Mouse (Mus musculus) kidney, postnatal 14 days (tissue): ENCODE measurements around the gene Aldh2.

Experiments
- DNase-seq: peaks from one replicate; pipeline ENCODE4 v3.0.0; 2022; ENCODE audit warnings: mixed read lengths

Aldh2 gene

DNA sequence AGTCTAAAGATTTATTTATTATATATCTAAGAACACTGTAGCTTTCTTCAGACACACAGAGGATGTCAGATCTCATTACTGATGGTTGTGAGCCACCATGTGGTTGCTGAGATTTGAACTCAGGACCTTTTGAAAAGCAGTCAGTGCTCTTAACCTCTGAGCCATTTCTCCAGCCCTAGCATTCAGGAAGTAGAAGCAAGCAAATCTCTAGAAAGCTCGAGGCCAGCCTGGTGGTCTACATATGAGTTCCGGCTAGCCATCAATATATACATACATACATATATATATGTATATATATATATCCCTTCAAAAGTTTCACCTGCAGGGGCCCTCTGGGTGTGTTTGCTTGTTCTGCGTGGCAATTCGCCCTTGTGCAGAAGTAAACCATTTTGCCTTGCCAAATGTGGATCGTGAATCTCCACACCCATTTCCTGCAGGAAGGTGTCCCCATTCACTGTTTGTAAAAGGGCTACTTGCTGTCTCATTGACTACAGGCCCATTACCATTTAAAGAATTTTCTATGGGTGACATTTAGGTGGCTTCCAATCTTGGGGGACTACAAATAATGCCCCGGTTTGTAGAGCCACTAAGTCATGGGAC is 1.2 kb upstream of the Aldh2 start:
- DNase-seq = no peak

DNA sequence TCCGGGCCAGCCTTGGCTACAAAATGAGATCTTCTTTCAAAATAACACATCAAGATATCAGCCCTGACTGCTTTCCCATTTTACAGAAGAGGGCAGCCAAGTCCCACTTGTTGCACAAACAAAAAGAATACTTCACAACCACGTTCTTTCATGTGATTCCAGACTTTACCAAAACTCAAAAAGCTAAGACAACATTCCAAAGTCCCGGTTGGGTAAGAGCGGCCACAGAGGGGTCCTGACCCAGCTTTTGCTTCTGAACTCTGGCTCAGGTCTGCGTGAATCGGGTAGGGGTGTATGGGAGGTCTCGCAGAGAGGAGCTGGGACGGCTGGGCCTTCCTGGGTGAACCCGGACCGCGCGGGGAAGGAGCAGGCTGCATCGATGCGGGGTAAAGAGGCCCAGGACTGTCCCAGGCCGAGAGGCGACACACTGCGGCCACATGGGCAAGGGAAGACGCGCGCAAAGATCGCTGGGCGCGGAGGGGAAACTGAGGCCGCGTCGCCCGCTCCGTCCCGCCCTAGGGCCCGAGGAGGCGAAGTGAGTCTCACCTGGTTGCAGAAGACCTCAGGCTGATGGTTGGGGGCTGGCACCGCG is 712 bp downstream of the Aldh2 start:
- DNase-seq = no peak

GRCm38 (mm10) chr5:121592064-121592815 is 1.4 kb downstream of the Aldh2 start:
- no peak for DNase-seq

GRCm38 (mm10) chr5:121591417-121592063 is 2.1 kb downstream of the Aldh2 start:
- DNase-seq = no peak

DNA sequence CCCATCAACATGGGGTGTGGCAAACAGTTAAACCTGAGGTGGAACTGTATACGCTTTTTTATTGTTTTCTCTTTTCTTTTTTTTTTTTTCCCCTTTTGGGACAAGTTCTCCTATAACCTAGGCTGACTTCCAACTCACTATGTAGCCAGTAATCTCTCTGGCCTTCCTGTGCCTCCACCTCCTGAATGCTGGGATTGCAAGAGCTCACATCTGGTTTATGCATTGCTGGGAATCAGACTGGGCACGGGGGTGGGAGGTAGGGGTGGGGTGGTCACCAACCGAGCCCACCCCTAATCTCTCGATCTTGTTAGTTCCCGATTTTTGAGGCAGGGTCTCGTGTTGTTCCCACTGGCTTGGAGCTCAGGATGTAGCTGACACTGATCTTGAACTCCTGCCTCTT is 3.7 kb downstream of the Aldh2 start:
- no peak for DNase-seq

- peak; percentile 44 for DNase-seq
Measured at GRCm38 (mm10) chr5:121586400-121587039, 7.1 kb downstream of the Aldh2 start.

GRCm38 (mm10) chr5:121585699-121586098 is 7.9 kb downstream of the Aldh2 start:
- no peak for DNase-seq

GRCm38 (mm10) chr5:121585005-121585404 is 8.6 kb downstream of the Aldh2 start:
- no peak for DNase-seq

DNA sequence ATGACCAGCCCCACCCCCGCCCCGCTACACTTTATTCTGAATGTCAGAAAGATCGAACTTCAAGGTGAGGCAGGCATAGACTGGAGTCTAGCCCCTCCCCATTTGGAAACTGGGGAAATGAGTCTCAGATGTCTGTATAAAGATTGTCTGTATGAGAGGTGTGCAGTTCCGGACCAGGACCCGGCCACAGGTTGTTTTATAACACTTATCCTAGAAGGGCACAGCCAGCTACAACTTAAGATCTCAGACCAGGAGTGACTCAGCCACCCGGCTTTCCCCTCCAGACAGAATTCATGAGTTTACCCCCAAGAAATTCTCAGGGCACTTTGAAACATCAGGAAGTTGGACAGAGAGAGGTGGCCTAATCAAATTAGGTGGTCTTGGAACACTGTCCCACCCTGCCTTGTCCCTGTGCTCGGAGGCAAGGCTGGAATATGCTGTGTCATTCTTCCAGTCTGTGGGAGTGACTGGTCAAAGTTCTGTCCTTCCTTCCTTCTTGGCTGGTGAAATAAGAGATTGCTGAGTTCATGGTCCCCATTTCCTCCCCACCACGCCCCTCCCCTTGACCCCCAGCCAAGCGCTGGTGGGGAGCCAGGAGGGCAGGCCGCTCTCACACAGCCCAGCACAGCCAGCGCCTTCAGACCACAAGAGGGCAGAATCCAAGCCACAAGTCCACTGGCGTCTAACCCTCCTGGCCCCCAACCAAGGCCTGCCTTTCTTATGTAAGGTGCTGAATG is 9.7 kb downstream of the Aldh2 start:
- DNase-seq = peak; percentile 97

- DNase-seq = no peak
Measured at GRCm38 (mm10) chr5:121581945-121582344, 11.7 kb downstream of the Aldh2 start.

- no peak for DNase-seq
Measured at GRCm38 (mm10) chr5:121576927-121577488, 16.6 kb downstream of the Aldh2 start.

- DNase-seq = no peak
Measured at GRCm38 (mm10) chr5:121575867-121576266, 17.8 kb downstream of the Aldh2 start.

DNA sequence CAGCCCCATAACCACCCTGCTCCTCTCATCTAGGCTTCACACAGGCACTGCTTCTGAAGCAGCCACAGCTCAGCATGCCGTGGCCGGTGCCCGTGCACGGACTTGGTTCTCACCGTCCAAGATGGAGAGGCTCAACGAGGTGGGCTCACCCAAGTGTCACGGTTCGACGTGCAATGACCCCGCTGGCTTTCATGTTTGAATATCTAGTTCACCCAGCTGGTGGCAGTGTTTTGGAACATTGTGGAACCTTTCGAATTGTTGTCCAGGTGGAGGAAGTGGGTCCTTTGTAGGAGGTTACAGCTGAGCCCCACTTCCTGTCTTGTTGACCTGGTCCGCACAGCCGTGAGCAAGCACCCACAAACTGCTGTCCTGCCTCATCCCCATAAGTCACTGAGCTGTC is 19.5 kb downstream of the Aldh2 start:
- no peak for DNase-seq

DNA sequence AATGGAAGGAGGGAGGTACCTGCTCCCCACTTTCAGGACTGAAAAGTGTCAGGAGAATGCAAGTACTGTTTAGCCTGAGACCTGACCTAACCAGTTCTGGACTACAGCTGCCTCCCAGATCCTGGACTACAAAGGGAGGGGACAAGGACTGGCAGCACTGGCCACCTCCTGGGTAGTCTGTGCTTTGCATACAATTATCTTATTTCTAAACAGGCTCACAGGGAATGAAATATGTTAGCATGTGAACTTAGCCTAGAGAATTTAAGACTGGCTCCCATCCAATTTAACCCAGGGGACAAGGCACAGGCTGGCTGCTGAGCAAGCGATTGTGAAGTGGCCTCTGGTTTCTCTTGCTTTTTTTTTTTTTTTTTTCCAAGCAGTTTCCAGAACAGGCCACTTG is 22.8 kb downstream of the Aldh2 start:
- no peak for DNase-seq

DNA sequence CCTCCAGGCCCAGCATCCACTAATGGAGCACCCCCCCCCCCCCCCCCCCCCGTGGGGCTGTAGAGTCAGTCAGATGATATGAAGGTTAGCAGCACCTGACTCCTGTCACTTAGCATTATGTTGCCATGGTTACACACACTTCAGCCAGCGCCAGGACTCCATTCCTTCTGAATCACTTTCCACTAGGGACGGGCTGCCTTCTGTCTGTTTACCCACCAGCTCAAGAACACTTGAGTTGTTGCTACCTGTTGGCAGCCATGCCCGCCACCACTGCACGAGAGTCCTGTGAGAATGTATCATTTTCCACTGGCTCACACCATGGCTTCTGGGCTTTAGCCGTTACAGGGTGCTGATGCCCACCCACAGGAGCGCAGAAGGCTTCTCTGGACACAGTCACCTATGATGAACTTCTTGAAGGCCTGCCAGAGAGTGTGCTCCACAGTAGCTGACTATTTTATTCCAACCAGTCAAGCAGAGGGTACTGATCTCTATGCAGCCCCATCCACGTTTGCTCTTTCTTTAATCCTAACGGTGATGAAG is 23.7 kb downstream of the Aldh2 start:
- no peak for DNase-seq

DNA sequence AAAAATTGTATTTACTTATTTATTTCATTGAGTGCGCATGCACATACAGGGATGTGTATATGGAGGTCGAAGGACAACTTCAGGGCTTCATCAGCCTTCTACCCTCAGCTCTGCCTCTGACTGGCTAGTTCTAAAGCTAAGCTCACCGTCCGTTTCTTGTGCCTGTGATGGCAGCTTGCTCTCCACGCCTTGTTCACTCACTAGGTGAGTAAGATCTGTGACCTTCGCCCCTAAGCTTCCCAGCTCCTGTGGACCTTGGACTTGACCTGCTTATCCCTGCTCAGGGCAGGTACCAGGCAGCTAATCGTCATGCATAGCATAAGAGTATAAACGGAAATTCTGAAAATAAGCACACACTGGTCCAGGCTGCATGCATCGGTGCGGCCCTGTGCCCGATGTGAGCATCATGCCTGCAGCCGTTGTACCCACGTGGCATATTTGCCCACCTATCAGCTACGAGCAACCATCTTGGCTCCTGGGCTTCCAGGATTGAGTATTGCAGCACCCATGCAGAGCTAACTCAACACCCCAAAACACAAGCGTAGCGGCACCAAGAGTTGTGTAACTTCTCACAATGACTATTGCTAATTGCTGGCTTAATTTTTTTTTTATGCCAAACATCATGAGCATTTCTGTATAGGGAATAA is 27.5 kb downstream of the Aldh2 start:
- peak; percentile 68 for DNase-seq

GRCm38 (mm10) chr5:121564468-121564895 is 29.1 kb downstream of the Aldh2 start:
- peak; percentile 91 for DNase-seq

- no peak for DNase-seq
Measured at GRCm38 (mm10) chr5:121562436-121562835, 31.2 kb downstream of the Aldh2 start.

GRCm38 (mm10) chr5:121549196-121549595 is 44.4 kb downstream of the Aldh2 start:
- no peak for DNase-seq

GRCm38 (mm10) chr5:121547084-121547483 is 46.5 kb downstream of the Aldh2 start:
- DNase-seq = no peak

DNA sequence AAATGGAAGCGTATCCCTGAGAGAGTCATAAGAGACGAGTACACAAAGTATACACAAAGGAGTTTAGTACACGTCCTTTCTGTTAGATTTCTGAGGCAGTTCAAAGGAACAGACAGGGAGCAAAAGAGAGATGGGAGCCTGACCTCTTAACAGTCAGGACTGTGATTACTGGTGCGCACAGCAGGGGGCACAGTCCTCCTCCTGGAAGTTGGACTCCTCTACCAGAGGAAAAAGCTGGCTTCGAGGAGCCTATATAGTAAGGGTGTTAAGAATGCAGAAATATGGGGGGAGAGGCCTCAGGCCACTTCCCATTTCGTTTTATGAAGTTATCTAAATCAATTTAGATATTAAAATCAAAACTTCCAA is 47.1 kb downstream of the Aldh2 start:
- peak; percentile 69 for DNase-seq
